Comparison of ENCODE assay signal across 10 mouse cellular contexts in genomic region chr3:94703364-94703763, GRCm38 (mm10). TPM values are rescaled to one million over a fixed set of nuclear protein-coding genes. Genes with fewer than 3 reads are reported as not detected.
DNase-seq lines count a peak whose midpoint lies in the region; ATAC-seq lines count a peak whose summit lies in the region.
"Not testable (repeated sequence)": the region's sequence is repeated elsewhere in the genome, so short reads cannot be mapped to it uniquely, and the experiment has no call there.
"Had no signal": no experiment of that assay in that cellular context is flagged by ENCODE, and none has a peak within 500 bp of the region (broad histone marks: within the 10 kb centered on the region; RNA-seq: fewer than 3 reads in every experiment).

No protein-coding gene starts in this region.

- H3K4me2 ChIP-seq in heart, embryonic 11.5 days; kidney, embryonic 15.5 days; liver, embryonic 11.5 days: not testable (repeated sequence)

- not testable (repeated sequence) for H3K9me3 ChIP-seq in heart, embryonic 11.5 days (replicated peaks; ENCODE audit: control insufficient read depth, low read length); kidney, embryonic 15.5 days (replicated peaks); liver, embryonic 11.5 days (ENCODE audit: control insufficient read depth, low read length)

- H3K36me3 ChIP-seq in heart, embryonic 11.5 days (ENCODE audit: control insufficient read depth, insufficient read depth, low read length); kidney, embryonic 15.5 days; liver, embryonic 11.5 days (ENCODE audit: control insufficient read depth, insufficient read depth, low read length): not testable (repeated sequence)

- H3K9ac ChIP-seq in heart, embryonic 11.5 days (ENCODE audit: low read depth, low read length); kidney, embryonic 15.5 days; liver, embryonic 11.5 days (ENCODE audit: low read depth, low read length): not testable (repeated sequence)

- H3K27me3 ChIP-seq in heart, embryonic 11.5 days (ENCODE audit: control insufficient read depth, insufficient read depth, low read length); kidney, embryonic 15.5 days; liver, embryonic 11.5 days (replicated peaks; ENCODE audit: control insufficient read depth, insufficient read depth, low read length): not testable (repeated sequence)

- not testable (repeated sequence) for H3K4me3 ChIP-seq in heart, embryonic 11.5 days (ENCODE audit: low read depth, low read length); kidney, embryonic 15.5 days (replicated peaks); liver, embryonic 11.5 days (ENCODE audit: low read depth, low read length)

- H3K27ac ChIP-seq in heart, embryonic 11.5 days (ENCODE audit: low read depth, low read length) = peak overlapping the region; percentile 42; the same call in 1 of the 2 replicates
- H3K27ac ChIP-seq in kidney, embryonic 15.5 days; liver, embryonic 11.5 days (ENCODE audit: low read depth, low read length): not testable (repeated sequence)

- DNase-seq in ZHBTc4 (ENCODE audit: low read depth, low spot score) = peak; percentile 18
- peak; percentile 55 to 65 for DNase-seq in cerebellum, postnatal 10 days
- not testable (repeated sequence) for DNase-seq in liver, embryonic 11.5 days (ENCODE audit: low spot score)
- peak; percentile 38 for DNase-seq in lung, postnatal 14 days
- peak; percentile 9 for DNase-seq in right cerebral cortex, postnatal 4 days
- DNase-seq in urinary bladder, postnatal 14 days (ENCODE audit: low spot score) = peak; percentile 37

- WGBS in heart, embryonic 11.5 days (ENCODE audit: insufficient replicate concordance) = 15% methylated on average over 3 of the region's 3 CpGs
- 24% methylated on average over 3 of the region's 3 CpGs for WGBS in kidney, embryonic 15.5 days
- WGBS in liver, embryonic 11.5 days = 13% methylated on average over 3 of the region's 3 CpGs

- not testable (repeated sequence) for H3K4me1 ChIP-seq in heart, embryonic 11.5 days (ENCODE audit: control insufficient read depth, insufficient read depth, low read length); kidney, embryonic 15.5 days; liver, embryonic 11.5 days (replicated peaks; ENCODE audit: control insufficient read depth, insufficient read depth, low read length)

- not testable (repeated sequence) for ATAC-seq in heart, embryonic 11.5 days (replicated peaks; ENCODE audit: insufficient number of reproducible peaks, low FRiP score, low TSS enrichment)
- ATAC-seq in kidney, embryonic 15.5 days (replicated peaks; ENCODE audit: low FRiP score) = 0 out of 2 replicates have a peak, but pooled peaks have one; percentile 18
- ATAC-seq in liver, embryonic 11.5 days (replicated peaks; ENCODE audit: low FRiP score) = peak; percentile 52; the same call in 1 of the 2 replicates

RNA-seq across cellular contexts. Expression of gene Selenbp2, which starts 10.0 kb away (rescaled TPM):
- polyA plus RNA-seq in heart, embryonic 11.5 days (2014; fragmentation: Nextera tagmentation; extraction: Ambion mirVana) = 0.72 and 2.0 TPM in 2 replicates
- polyA plus RNA-seq in kidney, embryonic 15.5 days (2015; fragmentation: Nextera tagmentation; extraction: Ambion mirVana) = 2.7 and 3.2 TPM in 2 replicates
- polyA plus RNA-seq in liver, embryonic 11.5 days (2014; fragmentation: Nextera tagmentation; extraction: Ambion mirVana) = 1.7 and 2.6 TPM in 2 replicates
- polyA plus RNA-seq: forebrain, embryonic 11.5 days; hindbrain, embryonic 14.5 days had no signal

RNA-seq across cellular contexts. Expression of gene Tuft1, which starts 44.7 kb away (rescaled TPM):
- 8.7 and 10.5 TPM in 2 replicates for polyA plus RNA-seq in heart, embryonic 11.5 days (2014; fragmentation: Nextera tagmentation; extraction: Ambion mirVana)
- 6.7 and 7.1 TPM in 2 replicates for polyA plus RNA-seq in kidney, embryonic 15.5 days (2015; fragmentation: Nextera tagmentation; extraction: Ambion mirVana)
- polyA plus RNA-seq in liver, embryonic 11.5 days (2014; fragmentation: Nextera tagmentation; extraction: Ambion mirVana) = 7.7 and 8.8 TPM in 2 replicates
